ENCODE assay signal across 33 mouse cellular contexts in genomic region chr1:177533332-177533731, GRCm38 (mm10).
"Had no signal": no experiment of that assay in that cellular context is flagged by ENCODE, and none has a peak within 500 bp of the region (broad histone marks: within the 10 kb centered on the region; RNA-seq: fewer than 3 reads in every experiment).

No protein-coding gene starts in this region.

- H3K9me3 ChIP-seq: limb, embryonic 10.5 days; limb, embryonic 12.5 days; limb, embryonic 13.5 days; limb, embryonic 15.5 days; liver, embryonic 12.5 days; liver, embryonic 13.5 days; liver, embryonic 15.5 days; lung, embryonic 15.5 days; megakaryocyte, embryonic 14.5 days; midbrain, embryonic 10.5 days; midbrain, embryonic 12.5 days; midbrain, embryonic 13.5 days; midbrain, embryonic 15.5 days; neural tube, embryonic 12.5 days; neural tube, embryonic 13.5 days had no signal

- ATAC-seq: liver, embryonic 12.5 days; lung, postnatal 0 days; midbrain, embryonic 13.5 days; midbrain, embryonic 15.5 days; midbrain, embryonic 16.5 days had no signal

- H3K4me2 ChIP-seq: limb, embryonic 12.5 days; limb, embryonic 13.5 days; limb, embryonic 15.5 days; liver, embryonic 11.5 days; liver, embryonic 12.5 days; liver, embryonic 13.5 days; liver, embryonic 15.5 days; lung, embryonic 14.5 days; lung, embryonic 15.5 days; midbrain, embryonic 11.5 days; midbrain, embryonic 12.5 days; midbrain, embryonic 13.5 days; midbrain, embryonic 15.5 days; neural tube, embryonic 12.5 days; neural tube, embryonic 13.5 days had no signal

- DNase-seq: left cerebral cortex, postnatal 4 days; liver; liver, embryonic 13.5 days; liver, postnatal 0 days; lung, adult 18-20 months; lung, adult 2 months; lung, embryonic 14.5 days; lung, postnatal 10 days; lung, postnatal 14 days; lung, postnatal 36 days; lung, postnatal 4 days; midbrain, embryonic 14.5 days had no signal

- H3K4me1 ChIP-seq: limb, embryonic 10.5 days; limb, embryonic 12.5 days; limb, embryonic 13.5 days; limb, embryonic 15.5 days; liver, embryonic 12.5 days; liver, embryonic 15.5 days; lung, embryonic 15.5 days; midbrain, embryonic 10.5 days; midbrain, embryonic 12.5 days; midbrain, embryonic 13.5 days; midbrain, embryonic 15.5 days; neural tube, embryonic 12.5 days; neural tube, embryonic 13.5 days had no signal

- H3K36me3 ChIP-seq: limb, embryonic 10.5 days; limb, embryonic 12.5 days; limb, embryonic 13.5 days; limb, embryonic 15.5 days; liver, embryonic 12.5 days; liver, embryonic 13.5 days; liver, embryonic 15.5 days; lung, embryonic 15.5 days; midbrain, embryonic 10.5 days; midbrain, embryonic 12.5 days; midbrain, embryonic 13.5 days; midbrain, embryonic 15.5 days; neural tube, embryonic 12.5 days; neural tube, embryonic 13.5 days had no signal

- H3K4me3 ChIP-seq: limb, embryonic 10.5 days; limb, embryonic 12.5 days; limb, embryonic 13.5 days; limb, embryonic 15.5 days; liver, embryonic 12.5 days; liver, embryonic 13.5 days; liver, embryonic 15.5 days; lung, embryonic 15.5 days; megakaryocyte, embryonic 14.5 days; midbrain, embryonic 10.5 days; midbrain, embryonic 12.5 days; midbrain, embryonic 13.5 days; midbrain, embryonic 15.5 days; myocyte; neural tube, embryonic 12.5 days; neural tube, embryonic 13.5 days had no signal

- H3K27me3 ChIP-seq: limb, embryonic 12.5 days; limb, embryonic 13.5 days; limb, embryonic 15.5 days; liver, embryonic 12.5 days; liver, embryonic 13.5 days; liver, embryonic 15.5 days; lung, embryonic 15.5 days; megakaryocyte, embryonic 14.5 days; midbrain, embryonic 12.5 days; midbrain, embryonic 13.5 days; midbrain, embryonic 15.5 days; neural tube, embryonic 12.5 days; neural tube, embryonic 13.5 days had no signal

- H3K27ac ChIP-seq: limb, embryonic 10.5 days; limb, embryonic 12.5 days; limb, embryonic 13.5 days; limb, embryonic 15.5 days; liver, embryonic 12.5 days; liver, embryonic 13.5 days; liver, embryonic 14.5 days; liver, embryonic 15.5 days; lung, embryonic 15.5 days; macrophage; midbrain, embryonic 10.5 days; midbrain, embryonic 12.5 days; midbrain, embryonic 13.5 days; midbrain, embryonic 15.5 days; neural tube, embryonic 12.5 days; neural tube, embryonic 13.5 days had no signal

- H3K9ac ChIP-seq: limb, embryonic 12.5 days; limb, embryonic 13.5 days; limb, embryonic 15.5 days; liver, embryonic 12.5 days; liver, embryonic 13.5 days; liver, embryonic 14.5 days; liver, embryonic 15.5 days; liver, postnatal 0 days; lung, embryonic 14.5 days; lung, embryonic 15.5 days; midbrain, embryonic 12.5 days; midbrain, embryonic 13.5 days; midbrain, embryonic 15.5 days; neural tube, embryonic 12.5 days; neural tube, embryonic 13.5 days had no signal
